Mouse (Mus musculus) cerebellum, postnatal 10 days (tissue): Measurements from ENCODE around the gene Map3k12.
A peak's percentile ranks its signal among the peaks of the same experiment; 100 is the strongest.

Experiments
- DNase-seq, 2 experiments: peaks; one replicate each; pipeline ENCODE4 v3.0.0; 2021; ENCODE audit warnings: mixed read lengths in 2 of 2

Map3k12 gene

DNA sequence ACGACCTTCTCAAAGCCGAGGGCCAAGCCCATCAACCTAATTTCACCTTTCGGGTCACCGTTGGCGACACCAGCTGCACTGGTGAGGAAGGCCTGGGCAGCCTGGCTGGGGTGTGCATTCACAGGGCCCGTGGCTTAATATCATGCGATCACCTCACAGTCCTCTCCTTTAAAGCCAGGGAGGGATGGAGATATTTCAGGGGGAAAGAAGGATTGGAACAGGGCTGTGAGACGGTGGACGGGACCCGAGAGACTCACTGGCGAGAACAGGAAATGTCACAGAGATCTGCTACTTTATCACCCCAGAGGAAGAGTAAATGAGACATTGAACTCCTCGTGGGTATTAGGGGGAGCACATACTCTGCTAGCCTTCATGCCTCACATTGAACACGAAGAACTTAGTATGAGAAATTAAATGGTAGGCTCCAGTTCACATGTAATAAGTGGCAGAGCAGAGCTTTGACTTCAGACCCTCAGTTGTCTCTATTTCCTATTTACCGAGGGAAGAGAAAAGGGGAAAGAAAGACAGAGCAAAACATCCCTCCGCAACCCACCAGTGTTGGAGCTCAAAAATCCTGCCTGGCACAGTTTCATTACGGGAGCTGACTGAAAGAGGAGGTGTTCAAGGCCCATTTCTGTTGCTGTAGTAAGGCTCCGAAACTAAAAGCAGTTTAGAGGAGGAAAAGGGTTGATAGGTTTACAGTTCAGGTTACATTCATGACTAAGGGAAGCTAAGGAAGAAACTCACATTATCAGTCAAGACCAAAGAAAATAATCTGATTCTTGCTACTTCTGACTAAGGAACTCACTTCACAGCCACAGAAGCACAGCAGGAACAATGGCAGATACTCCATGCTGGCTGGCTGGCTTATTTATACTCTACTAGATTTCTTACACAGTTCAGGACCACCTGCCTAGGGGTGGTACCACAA, 2.6 kb upstream of the Map3k12 start:
- peak in 1 of 2 experiments; percentile 51 for DNase-seq

DNA sequence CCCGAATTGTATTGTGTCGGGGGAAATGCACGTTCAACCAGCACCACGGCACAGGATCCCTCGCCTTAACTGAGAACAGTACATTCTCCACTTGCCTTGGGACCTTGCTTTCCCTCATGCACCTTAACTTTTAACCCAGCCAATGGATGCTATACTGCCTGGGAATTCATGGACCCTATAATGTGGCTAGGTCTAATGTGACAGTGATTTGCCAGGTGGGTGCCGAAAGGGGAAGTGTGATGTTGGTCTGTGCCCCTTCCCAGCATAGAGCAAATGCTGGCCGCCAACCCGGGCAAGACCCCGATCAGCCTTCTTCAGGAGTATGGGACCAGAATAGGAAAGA, 2.0 kb upstream of the Map3k12 start:
- DNase-seq: no peak

DNA sequence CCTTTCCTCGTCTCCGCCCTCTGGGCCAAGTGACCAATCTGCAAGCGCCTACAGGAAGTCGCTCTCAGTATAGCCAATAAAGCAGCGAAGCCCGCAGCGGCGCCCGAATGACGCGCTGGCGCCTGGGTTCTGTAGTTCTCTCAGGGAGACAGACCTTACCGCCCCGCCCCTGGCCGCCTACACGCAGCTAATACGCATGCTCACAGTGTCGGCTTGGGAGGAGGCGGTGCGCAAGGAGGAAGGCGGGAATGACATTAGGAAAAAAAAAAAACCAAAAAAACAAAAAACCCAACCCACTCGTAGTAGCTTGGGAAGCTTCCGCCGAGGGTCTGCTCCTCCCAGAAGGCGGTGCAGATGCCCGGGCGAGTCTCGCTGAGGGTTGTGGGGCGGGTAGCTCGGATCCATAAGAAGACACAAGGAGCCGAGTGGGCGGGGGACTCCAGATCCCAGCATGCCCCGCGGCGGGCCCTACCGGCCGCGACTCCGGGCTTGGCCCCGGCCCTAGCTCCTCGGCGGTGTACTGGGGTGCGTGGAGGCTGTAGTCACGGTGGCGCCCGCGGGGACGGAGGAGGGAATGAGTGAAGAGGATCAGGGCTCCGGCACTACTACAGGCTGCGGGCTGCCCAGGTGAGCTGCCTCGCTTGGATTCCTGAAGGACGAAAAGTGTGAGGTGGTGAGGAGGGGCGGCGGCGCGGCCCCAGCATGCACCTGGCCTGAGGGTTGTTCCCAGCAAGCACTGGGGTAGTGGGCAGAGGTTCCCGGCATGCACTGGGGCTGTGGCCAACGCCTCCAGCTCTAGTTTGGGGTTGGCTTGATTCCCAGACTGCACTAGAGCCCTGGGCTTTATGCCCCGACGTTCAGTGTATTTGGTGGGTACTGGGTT, 1.4 kb upstream of the Map3k12 start, which contains the start of gene Tarbp2:
Tarbp2 (plus strand) TSS at position 217 of the 883 bp plus-strand sequence.
- peak; percentile 99 to 100 for DNase-seq

DNA sequence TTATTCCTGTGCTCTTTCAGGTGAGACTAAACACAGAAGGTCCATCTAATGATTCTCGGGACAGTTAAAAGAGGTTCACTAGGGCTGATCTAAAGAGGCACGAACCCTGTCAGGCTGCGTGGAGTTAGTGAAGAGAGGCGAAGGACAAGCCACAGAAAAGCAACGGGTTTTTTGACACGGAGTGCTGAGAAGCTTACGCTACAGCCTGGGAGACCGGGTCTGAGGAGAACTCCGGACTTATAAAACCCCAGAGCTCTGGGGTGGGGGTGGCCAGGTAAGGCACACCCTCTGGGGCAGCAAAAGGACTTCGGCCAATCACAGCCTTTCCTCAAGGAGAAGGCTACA, 739 bp upstream of the Map3k12 start:
- no peak for DNase-seq

DNA sequence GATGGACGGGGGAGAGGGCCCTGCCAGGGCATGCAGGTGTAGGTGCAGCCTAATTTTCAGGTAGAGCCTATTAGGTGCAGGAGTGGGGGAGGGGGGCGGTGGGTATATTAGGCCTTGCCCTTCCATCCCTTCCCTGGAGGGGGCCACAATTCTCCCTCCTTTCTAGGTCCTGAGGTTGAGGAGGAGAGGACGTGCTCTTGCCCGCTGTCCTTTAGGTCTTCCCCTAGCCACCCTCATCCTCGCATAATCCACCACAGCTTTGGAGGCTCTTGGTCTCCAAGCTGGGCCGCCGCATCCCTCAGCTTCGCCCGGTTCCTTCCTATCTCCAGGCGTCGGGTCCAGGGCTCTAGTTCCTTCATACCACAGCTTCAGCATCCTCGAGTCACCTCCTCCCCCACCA, 571 bp downstream of the Map3k12 start:
- peak; percentile 86 to 91 for DNase-seq

DNA sequence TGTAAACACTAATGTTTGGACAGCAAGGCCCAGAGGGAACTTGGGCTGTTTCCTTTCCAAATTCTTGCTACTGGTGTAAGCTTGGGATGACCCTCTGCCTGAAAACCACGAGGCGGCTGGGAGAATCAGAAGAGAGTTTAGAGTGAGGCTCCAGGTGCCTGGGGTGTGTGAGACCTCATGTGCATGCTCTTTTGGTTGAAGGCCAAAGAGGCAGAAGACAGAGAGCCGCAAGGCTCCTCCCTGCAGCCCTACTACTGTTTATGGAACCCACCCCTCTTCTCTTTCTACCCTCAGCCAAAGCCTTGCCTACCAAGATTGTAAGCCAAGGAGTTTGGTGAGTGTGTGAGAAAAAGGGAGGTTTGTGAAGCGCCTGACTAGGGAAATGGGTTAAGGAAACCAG, 1.1 kb downstream of the Map3k12 start:
- peak; percentile 55 to 66 for DNase-seq

DNA sequence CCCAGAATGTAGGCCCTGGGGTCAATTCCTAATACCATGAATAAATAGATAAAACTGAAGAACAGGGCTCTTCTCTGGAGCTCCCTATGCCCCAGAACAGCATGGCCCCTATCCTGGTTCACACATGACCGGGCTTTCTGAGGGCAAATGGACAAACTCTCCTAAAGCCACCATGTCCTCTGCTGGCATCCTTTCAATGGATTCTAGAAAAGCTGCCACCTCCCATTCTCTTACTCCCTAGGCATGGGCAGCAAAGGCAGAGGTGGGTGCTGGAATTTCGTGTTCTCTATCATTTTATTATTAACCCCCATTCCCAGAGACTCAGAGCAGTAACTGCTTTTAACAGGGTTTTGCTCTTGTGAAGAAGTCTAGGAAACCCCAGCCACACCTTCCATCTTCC, 1.6 kb downstream of the Map3k12 start:
- no peak for DNase-seq

DNA sequence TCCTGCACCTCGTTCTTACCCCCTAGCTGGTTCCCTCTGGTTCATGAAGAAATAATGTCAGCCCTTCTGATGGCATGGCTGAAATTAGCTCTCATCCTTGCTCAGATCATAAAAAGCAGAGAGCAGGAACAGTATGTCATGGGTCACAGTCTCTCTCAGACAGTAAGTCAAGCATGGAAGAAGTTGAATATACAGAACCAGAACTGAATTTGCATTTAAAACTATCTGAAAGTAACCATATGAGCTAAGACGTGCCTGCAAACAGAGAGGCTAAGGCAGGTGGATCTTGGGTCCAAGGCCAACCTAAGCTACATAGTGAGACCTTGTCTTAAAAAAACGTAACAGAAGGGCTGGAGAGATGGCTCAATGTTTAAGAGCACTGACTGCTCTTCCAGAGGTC, 3.9 kb downstream of the Map3k12 start:
- DNase-seq: no peak

DNA sequence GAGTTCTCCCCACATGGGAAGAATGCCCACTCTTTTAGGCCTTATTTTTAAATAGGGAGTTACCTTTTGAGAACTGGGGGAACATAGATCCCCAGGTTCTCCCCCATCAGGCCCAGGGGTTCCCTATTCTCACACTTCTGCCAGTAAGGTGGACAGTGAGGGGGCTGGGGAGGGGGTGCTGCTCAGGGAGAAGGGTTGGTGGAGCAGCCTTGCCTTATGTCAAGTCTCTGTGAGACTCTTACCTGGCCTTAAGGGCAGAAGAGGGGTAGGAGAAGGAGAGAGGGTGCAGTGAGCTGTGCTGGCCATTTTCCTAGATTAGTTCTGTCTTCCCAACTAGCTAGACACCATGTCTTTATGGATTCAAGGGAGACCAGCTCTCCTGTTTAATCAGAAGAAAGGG, 4.4 kb downstream of the Map3k12 start:
- no peak for DNase-seq

DNA sequence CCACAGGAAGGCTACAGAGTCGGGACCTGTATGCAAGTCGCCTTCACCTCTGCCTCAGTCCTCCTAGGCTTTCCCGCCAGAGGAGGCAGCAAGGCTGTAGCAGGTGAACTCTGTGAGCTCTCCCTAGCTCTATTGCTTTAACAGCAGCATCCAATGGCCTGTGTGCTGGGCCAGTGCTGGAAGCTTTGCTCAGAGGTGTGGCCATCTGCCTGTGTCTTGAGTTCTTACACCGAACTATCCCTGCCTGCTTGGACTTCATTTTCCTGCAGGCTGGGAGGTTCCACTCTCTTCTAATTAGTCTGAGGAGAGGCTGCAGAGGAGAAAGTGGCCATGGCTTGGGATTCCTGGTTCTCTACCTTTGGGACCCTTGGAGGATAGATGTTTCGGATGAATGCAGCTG, 4.9 kb downstream of the Map3k12 start:
- peak in 1 of 2 experiments; percentile 49 for DNase-seq

DNA sequence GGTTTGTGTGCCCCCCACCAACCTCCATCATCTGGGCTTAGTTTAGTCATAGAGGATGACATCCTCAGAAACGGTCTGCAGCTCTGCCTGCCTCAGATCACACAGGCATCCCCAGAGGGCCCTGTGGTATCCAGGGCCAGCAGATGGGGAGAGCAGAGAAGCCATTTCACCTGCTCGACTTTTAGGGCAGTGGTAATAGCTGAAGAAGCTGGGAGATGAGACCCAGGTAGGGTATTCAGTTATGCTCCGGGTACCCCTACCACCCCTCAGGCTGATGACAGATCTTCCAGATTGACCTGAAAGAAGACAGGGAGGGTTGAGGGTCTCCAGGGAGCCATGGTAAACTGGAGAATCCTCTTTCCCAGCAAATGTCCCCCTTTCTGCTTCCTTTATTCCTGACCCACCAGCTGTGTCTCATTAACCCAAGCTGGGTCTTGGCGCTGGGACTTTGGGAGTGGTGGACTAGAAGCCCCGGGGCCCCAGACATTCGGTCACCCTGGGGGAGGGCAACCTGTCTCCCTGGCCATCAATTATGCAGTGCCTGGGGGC, 5.5 kb downstream of the Map3k12 start:
- peak; percentile 65 to 66 for DNase-seq

DNA sequence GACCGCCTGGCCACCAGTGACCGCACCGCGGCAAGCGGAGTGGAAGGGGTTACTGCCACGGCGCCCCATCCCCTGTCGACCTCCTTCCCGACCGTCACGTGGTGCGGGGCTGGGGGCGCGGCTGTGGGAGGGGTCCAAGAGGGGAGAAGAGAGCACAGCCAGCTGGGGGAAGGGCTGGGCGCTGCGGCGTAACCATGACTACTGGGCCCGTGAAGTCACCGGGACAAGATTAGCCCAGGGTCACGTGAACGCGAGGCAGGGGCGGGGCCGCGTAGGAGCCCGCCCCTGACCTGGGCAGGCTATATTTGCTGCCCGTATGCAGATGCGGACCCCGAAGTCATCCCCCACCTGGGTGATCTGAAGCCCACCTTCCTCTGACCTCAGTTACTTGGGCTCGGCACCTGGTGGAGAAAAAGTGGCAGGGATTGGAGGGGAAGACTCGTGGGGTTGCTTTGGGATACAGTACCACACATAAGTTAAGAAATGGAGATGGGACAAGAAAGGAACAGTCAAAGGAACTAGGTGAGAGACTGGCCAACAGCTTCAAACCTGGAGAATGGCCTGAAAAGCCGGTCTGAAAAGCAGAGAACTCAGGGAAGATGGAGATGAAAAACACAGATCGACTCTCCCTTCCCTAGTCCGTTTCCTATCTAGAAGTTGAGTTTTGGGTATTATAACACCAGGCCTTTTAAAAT, 6.1 kb downstream of the Map3k12 start:
- peak; percentile 94 to 96 for DNase-seq

DNA sequence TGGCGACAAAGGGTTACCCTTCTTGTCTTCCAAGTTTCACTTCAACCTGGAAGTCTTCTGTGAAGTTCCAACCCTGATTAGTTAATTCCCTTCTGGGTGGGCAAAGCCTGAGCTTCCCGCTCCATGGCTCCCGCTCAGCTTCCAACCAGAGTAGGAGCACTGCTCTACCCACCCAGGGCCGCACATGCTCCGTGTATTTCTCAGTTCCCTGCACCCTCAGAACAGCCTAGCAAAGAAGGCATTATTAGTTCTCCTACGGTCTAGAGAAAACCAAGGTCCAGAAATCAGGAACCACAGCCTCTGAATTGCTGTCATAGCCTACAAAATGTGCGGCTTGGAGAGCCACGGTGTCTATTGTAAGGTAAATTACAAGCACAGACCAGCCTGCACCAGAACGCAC, 6.8 kb downstream of the Map3k12 start:
- peak; percentile 44 to 54 for DNase-seq

DNA sequence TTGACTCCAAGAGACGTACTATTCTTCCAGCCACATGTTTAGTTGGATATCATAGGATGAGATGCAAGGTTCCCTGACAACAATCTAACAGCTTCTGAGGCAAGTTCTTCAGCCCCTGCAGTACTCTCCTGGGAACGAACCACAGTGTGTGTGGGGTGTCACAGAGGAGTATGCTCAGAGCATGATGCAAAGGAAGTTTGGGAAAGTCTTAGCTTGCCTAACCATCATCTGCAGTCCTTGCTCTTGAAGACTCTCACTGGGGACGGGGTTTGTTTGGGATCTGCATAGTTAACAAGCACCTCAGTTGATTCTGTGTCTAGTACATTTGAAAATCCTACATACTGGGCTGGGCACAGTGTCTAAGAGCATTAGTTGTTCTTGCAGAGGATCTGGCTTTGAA, 8.5 kb downstream of the Map3k12 start:
- DNase-seq: no peak

DNA sequence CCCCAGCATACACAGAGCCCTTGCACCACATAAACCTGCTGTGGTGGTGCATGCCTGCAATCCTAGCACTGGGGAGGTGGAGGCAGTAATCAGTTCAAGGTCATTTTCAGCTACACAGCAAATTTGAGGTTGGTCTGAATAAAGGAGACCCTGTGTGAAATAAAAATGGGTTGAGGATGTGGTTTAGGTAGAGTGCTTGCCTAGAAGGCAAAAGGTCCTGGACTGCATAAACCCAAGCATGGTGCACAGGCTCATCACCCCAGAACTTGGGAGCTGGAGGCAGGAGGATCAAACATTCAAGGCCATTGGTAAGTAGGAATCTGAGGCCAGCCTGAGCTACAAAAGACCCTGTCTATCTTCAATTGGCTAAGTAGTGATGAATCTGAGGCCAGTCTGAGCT, 9.3 kb downstream of the Map3k12 start:
- no peak for DNase-seq

DNA sequence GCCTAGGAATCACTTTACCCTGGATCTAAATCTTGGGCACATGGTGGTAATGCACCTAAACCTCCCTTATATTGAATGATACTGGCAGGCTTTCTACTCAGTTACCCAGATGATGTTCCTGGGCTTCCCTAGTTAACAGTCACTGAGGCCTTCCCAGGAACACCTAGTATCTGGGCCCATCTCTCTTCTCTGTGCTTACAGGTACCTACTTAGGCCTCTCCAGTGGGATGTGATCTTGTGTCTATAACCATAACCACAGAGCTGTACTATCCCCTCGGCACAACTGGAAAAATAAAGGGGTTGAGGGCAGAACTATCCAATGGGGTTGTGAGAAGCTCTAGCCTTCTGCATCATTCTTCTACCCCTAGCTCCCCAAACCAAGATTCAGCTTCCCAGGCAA, 10.0 kb downstream of the Map3k12 start:
- no peak for DNase-seq

DNA sequence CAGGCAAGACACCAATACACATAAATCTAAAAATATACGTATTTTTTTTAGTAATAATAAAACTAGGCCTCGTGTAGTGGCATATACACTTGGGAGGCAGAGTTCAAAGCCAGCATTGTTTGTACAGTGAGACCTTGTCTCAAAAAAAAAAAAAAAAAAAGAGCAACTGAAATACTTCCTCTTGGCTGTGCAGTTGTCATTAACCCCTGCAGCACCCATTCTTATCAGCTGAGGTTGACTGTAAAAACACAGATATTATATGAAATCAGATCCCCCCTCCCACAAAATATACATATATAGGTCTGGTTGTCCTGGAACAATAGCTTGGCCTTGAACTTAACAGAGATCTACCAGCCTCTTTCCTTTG, 10.4 kb downstream of the Map3k12 start:
- DNase-seq: no peak

DNA sequence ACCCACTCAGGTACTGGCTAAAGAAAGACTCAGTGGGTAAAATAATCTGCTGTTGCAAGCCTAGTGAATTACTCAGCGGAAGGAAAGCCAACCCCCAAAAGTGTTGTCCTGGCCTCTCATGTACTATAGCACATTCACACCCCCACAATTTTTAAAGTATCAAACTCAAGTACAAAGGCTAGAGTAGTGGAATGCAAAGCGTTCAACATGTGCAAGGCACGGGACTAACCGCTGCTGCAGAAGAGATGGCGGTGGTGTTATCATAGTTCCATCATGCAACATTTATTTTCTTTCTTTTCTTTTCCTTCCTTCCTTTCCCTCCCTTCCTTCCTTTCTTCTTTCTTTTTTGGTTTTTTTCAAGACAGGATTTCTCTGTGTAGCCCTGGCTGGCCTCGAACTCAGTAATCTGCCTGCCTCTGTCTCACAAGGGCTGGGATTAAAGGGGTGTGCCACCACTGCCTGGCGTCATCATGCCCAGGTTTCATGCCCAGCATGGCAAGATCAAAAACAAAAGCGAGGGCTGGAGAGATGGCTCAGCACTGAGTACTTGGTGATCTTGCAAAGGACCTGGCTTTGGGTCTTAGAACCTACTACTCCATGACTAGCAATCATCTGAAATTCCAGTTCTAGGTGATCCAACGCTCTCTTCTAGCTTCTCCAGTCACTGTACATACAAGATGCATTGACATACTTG, 10.9 kb downstream of the Map3k12 start:
- no peak for DNase-seq

DNA sequence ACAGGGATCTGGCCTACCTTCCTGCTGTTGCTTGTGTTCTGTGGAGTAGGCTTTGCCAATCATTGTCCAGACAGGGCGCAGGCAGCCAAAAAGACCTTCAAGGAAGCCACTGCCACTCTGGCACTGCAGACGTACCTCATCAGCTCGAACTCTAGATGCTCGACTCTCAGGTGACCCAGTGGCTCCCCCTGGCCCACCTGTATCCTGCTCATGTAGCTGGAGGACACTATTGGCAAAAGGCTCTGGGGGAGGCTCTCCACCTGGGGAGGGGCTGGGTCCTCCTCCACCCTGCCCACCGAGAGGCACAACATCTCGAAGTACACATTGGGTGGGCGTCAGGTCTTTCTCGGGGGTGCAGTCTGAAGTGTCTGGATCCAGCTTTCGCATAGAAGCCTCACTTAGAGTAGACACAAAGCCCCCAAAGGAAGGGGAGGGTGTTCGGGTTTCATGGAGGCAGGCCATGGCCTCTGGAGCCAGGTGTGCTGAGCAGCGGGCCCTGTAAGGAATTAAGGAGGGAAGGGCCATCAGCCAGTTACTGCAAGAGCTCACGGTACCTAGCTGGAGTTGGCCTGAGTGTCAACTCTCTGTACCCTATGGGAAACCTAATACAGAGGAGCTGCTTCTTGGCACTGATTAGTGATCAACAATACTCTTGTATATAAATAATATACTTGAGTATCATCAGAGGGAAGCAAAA, 11.6 kb downstream of the Map3k12 start:
- DNase-seq: no peak

DNA sequence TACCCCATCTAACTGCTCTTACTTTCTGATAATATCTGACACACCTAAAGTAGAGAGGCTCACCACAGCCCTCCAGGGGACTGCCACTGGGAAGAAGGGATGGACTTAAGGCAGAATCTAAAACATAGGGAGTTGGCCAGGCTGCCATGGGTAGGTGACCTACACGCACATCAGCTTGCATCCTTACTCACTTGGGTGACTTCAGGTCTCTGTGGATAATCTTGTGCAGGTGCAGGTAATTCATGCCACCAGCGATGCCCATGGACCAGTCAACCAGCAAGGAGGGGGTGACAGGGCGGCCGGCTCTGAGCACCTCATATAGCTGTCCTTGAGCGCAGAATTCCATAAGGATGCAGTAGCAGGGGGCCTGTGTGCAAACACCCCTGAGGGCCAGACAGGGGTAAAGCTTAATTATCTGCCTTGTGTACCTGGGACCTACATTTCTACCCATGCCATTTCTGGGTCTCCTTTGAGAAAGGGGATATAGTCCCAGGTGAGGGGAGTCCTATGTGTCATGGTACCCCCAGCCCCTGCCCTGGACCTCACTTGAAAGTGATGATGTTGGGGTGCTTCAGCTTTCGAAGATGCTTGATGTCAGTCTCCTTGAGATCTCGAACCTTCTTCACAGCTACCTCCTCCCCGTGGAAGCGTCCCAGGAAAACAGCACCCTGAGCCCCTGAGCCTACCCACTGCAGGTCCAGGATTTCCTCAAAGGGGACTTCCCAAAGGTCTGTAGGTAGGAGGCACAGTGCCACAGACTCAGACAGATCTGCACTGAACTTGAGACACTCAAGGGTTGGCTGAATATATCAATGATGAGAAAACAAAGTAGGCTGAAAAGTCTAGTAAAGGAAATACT, 12.7 kb downstream of the Map3k12 start:
- DNase-seq: no peak

DNA sequence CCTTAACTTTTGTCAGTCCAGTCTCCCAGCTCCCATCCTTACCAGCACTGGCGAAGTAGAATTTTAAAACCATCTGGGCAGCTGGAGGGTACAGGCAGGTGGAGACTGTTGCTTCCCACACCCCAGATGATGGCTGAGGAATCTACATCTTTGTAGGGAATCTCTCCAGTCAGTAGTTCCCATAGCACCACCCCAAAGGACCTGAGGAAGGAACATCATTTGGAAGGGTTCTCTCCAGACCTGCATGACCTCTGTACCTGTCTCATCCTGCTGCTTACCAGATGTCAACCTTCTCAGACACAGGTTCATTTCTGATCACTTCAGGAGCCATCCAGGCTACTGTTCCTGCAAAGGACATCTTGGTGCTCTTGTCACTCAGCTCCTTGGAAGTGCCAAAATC, 13.4 kb downstream of the Map3k12 start, which contains the start of gene Gm10337:
Gm10337 (plus strand) TSS at position 276 of the 400 bp plus-strand sequence.
- DNase-seq: no peak
